Mouse (Mus musculus) myocyte (in vitro differentiated cells): ENCODE results near the gene Filip1.

Experiments
- POLR2A ChIP-seq: IDR thresholded peaks from one replicate; pipeline ENCODE4 v1.6.1; 2011; ENCODE audit warnings: low read depth, mild to moderate bottlenecking, control low read depth, moderate library complexity; ENCODE audit not compliant: insufficient read length
- TCF12 ChIP-seq: IDR thresholded peaks from one replicate; pipeline ENCODE4 v1.6.1; 2011; ENCODE audit warnings: mild to moderate bottlenecking, control low read depth; ENCODE audit not compliant: poor library complexity, insufficient read depth, severe bottlenecking

- TF ChIP-seq POLR2A (no peak), TCF12 (no peak)
These were observed 18.4 kb downstream of the Filip1 start for GRCm38 (mm10) chr9:79994296-79994695.
